Mouse (Mus musculus) Muller cell, postnatal 12 days (primary cell): ENCODE measurements around the gene Mrpl30.

Experiments used
- DNase-seq: peaks from one replicate; pipeline ENCODE4 v3.0.0-alpha.2; 2015; ENCODE audit errors: inconsistent ontology term

Mrpl30 gene

DNA sequence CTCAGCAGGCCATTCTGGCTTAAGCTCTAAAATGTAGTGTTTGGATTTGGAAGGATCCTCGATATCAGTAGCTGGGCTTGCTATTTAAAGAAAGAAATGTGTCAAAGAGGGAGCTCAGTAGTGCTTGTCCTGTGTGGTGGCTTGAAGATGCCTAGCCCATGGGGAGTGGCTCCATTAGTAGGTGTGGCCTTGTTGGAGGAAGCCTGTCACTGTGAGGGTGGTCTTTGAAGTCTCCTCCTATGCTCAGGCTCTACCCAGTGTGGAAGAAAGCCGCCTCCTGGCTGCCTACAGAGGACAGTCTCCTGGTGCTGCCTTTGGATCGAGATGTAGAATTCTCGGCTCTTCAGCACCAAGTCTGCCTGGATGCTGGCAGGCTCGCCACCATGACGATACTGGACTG is 10.0 kb downstream of the Mrpl30 start:
- no peak for DNase-seq

DNA sequence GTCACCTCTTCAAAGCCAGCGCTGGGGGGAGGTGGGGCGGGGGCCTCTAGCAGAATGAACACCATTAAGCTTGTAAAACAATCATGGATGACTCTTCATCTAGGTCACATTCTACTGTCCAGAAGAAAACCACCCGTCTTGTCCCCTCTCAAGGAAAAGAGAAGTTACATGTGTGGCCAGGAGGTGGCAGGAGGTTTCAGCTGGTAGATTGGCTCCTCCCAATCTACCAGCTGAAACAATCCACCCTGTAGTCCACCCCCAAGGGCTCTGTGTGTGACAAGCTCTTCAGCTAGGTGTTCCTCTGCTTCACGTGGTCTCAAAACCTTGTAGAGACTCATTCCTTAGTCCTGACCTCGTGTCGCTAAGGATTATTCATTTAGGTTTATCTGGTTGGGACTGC is 12.9 kb downstream of the Mrpl30 start:
- DNase-seq = peak; percentile 41

DNA sequence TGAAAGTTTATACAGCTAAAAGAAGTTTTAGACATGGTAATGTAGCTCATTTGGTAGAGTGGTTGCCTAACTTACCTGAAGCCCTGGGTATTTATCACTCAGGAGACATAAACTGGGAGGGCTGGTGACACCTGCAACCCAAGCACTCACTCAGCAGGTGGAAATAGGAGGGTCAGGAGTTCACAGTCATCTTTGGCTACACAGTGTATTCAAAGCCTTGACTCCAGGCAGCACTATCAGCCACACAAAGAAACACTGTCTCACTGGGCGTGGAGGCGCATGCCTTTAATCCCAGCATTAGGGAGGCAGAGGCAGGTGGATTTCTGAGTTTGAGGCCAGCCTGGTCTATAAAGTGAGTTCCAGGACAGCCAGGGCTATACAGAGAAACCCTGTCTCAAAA is 22.5 kb downstream of the Mrpl30 start:
- DNase-seq = no peak

DNA sequence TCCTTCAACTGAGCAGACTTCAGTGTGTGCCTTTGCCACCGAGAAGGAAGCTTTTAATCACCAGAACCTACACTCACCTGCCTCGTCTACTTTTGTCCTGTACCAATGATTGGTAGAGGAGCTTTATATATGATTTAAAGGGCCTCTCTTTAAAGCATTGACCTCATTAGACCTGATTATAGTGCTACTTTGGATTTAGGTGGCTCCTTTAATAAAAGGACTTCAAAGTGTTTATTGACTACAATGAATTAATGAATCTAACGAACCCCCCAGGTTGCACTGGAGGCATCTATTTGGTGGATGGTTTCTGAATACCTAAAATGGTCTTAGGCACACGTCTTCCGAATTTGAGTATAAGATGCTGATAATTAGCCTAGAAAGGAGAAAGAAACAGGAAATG is 26.1 kb downstream of the Mrpl30 start, which contains the start of gene Lyg2:
TSS of gene Lyg2 (minus strand) at position 101 of the 400 bp plus-strand sequence.
- DNase-seq = no peak

DNA sequence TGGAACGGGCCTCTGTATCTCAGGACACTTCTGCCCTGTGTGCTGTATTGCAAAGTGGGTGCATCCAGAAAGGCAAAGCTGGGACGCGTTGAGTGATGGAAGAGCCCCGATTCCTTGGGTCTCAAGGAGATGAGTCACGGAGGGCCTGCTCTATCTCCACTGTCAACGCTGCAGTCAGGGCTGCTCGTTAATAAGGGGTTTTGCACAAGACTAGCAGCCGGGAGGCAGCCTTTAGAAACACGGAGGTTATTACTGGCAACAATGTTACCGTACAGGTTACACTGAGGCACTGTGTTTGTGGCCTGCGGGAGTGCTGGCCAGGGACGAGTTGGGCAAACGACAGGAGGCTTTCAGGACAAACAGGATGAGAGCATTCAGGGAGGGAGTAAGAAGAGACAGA is 27.4 kb downstream of the Mrpl30 start:
- DNase-seq = no peak

DNA sequence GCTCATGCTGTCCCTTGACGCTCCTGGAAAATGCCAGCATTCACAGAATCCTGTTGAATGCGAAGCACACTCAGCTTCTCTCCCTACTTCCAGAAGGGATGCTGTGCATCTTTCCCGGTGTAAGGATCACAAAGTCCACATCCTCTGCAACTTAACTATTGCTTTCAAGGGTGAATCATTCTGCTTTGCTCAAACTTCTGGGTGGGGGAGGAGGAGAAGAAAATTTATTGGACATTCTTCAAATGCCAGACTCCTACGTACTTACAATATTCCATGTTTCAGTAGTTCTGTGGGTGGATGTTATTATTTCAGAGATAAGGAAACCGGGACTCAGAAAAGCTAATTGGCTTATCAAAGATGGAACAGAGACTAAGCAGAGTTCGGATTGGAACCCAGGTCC is 27.8 kb downstream of the Mrpl30 start:
- peak; percentile 16 for DNase-seq

DNA sequence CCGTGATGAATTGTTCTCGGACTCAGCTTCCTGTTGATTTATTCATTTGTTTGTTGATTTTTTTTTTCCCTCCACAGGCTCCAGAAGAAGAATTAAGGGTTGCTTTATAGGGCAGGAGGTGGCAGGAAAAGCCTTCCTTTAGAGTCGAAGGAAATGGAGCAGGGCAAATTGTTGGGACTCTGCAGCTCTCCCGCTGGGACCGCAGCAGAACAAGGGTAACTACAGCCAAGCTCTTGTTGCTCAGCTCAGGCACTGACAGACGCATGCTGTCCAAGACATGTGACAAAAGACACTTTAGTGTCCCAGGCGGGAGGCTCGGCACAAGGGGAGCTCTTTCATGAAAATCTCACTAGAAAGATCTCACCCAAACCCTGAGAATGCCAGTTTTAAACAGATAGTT is 32.3 kb downstream of the Mrpl30 start:
- no peak for DNase-seq

DNA sequence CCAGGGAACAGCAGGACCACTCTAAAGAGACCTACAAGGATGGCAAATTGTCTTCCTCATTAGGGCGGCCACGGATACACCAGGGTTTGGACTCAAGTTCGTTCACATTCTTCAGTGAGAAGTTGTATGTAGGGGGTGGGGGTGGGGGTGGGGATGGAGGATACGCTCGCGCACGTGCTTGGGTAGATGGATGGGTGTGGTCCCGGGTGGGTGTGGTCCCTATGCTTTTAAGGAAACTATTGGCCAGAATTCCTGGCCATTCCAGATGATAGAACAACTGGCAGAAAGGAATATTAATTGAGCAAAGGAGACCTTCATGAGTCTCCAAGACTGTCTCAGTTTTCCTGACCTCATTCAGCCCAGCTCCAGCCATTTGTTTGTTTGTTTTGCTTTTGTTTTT is 35.7 kb downstream of the Mrpl30 start:
- DNase-seq = no peak

DNA sequence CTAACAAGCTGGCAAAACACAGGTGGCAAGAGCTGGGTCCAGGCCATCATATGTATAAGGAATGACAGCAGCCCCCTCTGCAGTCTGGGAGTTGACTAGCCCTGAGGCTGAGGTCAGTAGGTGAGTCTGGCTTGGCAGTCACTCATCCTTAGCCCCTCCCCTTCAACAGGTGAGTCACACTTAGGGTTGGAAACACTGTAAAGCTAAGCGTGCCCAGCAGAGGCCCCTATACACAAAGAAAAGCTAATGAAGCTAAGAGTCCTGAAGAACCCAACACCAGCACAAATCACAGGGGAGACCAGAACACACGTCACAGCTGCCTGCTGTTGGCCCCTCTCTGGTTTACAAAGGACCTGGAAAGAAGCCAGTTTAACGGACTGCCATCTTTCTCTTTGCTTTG is 41.5 kb downstream of the Mrpl30 start:
- DNase-seq = peak; percentile 60
